Mouse (Mus musculus): Measurements from ENCODE around the gene Tex52.
"Not testable (repeated sequence)": the region's sequence is repeated elsewhere in the genome, so short reads cannot be mapped to it uniquely, and the experiment has no call there.

- TF ChIP-seq GATA1 (IDR thresholded peaks at IDR 0.05; ENCODE audit: borderline replicate concordance, low read length); FLI1 (IDR thresholded peaks at IDR 0.05; ENCODE audit: low read length): not testable (repeated sequence)
Observed at GRCm38 (mm10) chr6:128380594-128381167, 5.4 kb downstream of the Tex52 start.
